Mouse (Mus musculus) ovary, postnatal 10 days (tissue): ENCODE data around the gene Olfr877.

Source experiments
- DNase-seq: peaks from one replicate; pipeline ENCODE4 v3.0.0; 2022; ENCODE audit warnings: low spot score

The Olfr877 gene

GRCm38 (mm10) chr9:37853969-37854368 is at the start of gene Olfr877:
Olfr877 (plus strand) TSS chr9:37854269.
- DNase-seq, result no peak

- DNase-seq, result no peak
Measured at GRCm38 (mm10) chr9:37807235-37807634, 46.8 kb upstream of the Olfr877 start.

- DNase-seq, result no peak
Measured at GRCm38 (mm10) chr9:37808456-37808855, 45.6 kb upstream of the Olfr877 start.

- DNase-seq, result no peak
Measured at GRCm38 (mm10) chr9:37808976-37809375, 45.1 kb upstream of the Olfr877 start.

GRCm38 (mm10) chr9:37814696-37815095 is 39.4 kb upstream of the Olfr877 start:
- DNase-seq, result no peak

- no peak for DNase-seq
Measured at GRCm38 (mm10) chr9:37829881-37830280, 24.2 kb upstream of the Olfr877 start.

- DNase-seq, result no peak
Measured at GRCm38 (mm10) chr9:37833341-37833740, 20.7 kb upstream of the Olfr877 start.

- DNase-seq, result no peak
Measured at GRCm38 (mm10) chr9:37849267-37849666, 4.8 kb upstream of the Olfr877 start.

GRCm38 (mm10) chr9:37863325-37863724 is 9.3 kb downstream of the Olfr877 start:
- no peak for DNase-seq

- DNase-seq, result no peak
Measured at GRCm38 (mm10) chr9:37870246-37870645, 16.2 kb downstream of the Olfr877 start.

GRCm38 (mm10) chr9:37871097-37871496 is 17.0 kb downstream of the Olfr877 start:
- DNase-seq, result no peak

- DNase-seq, result no peak
Measured at GRCm38 (mm10) chr9:37871536-37871935, 17.5 kb downstream of the Olfr877 start.

GRCm38 (mm10) chr9:37890960-37891359 is 36.9 kb downstream of the Olfr877 start:
- DNase-seq, result no peak

- DNase-seq, result no peak
Measured at GRCm38 (mm10) chr9:37896661-37897060, 42.6 kb downstream of the Olfr877 start, which contains the start of gene Olfr145. Olfr145 (plus strand) TSS chr9:37896724.

- DNase-seq, result no peak
Measured at GRCm38 (mm10) chr9:37905555-37905954, 51.5 kb downstream of the Olfr877 start.
